Mouse (Mus musculus): ENCODE measurements around the gene Atp13a4.

- TF ChIP-seq CTCF (IDR thresholded peaks at IDR 0.05; ENCODE audit: extremely low read depth, insufficient read length, insufficient replicate concordance, low read depth, low read length) (no peak), POLR2A (IDR thresholded peaks at IDR 0.05; ENCODE audit: low read depth, low read length) (no peak)
Observed at GRCm38 (mm10) chr16:29480396-29480795, 64.3 kb downstream of the Atp13a4 start.
